Mouse (Mus musculus) limb, embryonic 14.5 days (tissue): Measurements from ENCODE around the gene Plekhg2. TPM values are rescaled to one million over a fixed set of nuclear protein-coding genes. Genes with fewer than 3 reads are reported as not detected.

ENCODE experiments used
- ATAC-seq: fragments of 200-750 bp; cut with Nextera tagmentation; 2 replicates; pipeline ENCODE4 v1.8.0; 2017; ENCODE audit warnings: low read depth, moderate number of reproducible peaks, moderate TSS enrichment; ENCODE audit not compliant: low FRiP score
- DNase-seq: peaks from one replicate; pipeline ENCODE4 v3.0.0-alpha.2; 2015; ENCODE audit warnings: low spot score
- H3K27ac ChIP-seq: fragments of 300-500 bp; sonication (generic); replicated peaks from 2 replicates; pipeline ENCODE4 v1.5.1; 2014; ENCODE audit warnings: low read depth, mild to moderate bottlenecking, low read length, moderate library complexity, mixed read lengths
- H3K27me3 ChIP-seq: fragments of 300-500 bp; sonication (generic); 2 replicates; pipeline ENCODE4 v1.6.1; 2014; ENCODE audit warnings: low read length, mixed read lengths; ENCODE audit not compliant: control insufficient read depth, insufficient read depth
- H3K36me3 ChIP-seq: fragments of 300-500 bp; sonication (generic); 2 replicates; pipeline ENCODE4 v1.6.1; 2014; ENCODE audit warnings: mild to moderate bottlenecking, low read length, moderate library complexity, mixed read lengths; ENCODE audit not compliant: control insufficient read depth, insufficient read depth
- H3K4me1 ChIP-seq: fragments of 300-500 bp; sonication (generic); 2 replicates; pipeline ENCODE4 v1.6.1; 2014; ENCODE audit warnings: antibody characterized with exemption, low read length, mixed read lengths; ENCODE audit not compliant: control insufficient read depth, insufficient read depth
- H3K4me2 ChIP-seq: fragments of 300-500 bp; sonication (generic); replicated peaks from 2 replicates; pipeline ENCODE4 v1.6.1; 2014; ENCODE audit warnings: low read depth, mild to moderate bottlenecking, low read length, moderate library complexity; ENCODE audit not compliant: severe bottlenecking
- H3K4me3 ChIP-seq: fragments of 300-500 bp; sonication (generic); replicated peaks from 2 replicates; pipeline ENCODE4 v1.5.1; 2014; ENCODE audit warnings: low read length
- H3K9ac ChIP-seq: fragments of 300-500 bp; sonication (generic); 2 replicates; pipeline ENCODE4 v1.6.1; 2014; ENCODE audit warnings: mild to moderate bottlenecking, low read depth, low read length, moderate library complexity; ENCODE audit not compliant: severe bottlenecking
- H3K9me3 ChIP-seq: fragments of 300-500 bp; sonication (generic); 2 replicates; pipeline ENCODE4 v1.6.1; 2016; ENCODE audit warnings: low read length; ENCODE audit not compliant: control insufficient read depth
- POLR2A ChIP-seq: fragments of 200-500 bp; IDR thresholded peaks from 2 replicates; pipeline ENCODE4 v1.8.0; 2012; ENCODE audit warnings: inconsistent platforms, mild to moderate bottlenecking, moderate library complexity, borderline replicate concordance; ENCODE audit not compliant: insufficient read depth, insufficient read length; ENCODE audit errors: extremely low read depth
- WGBS: fragments of 180-500 bp; shearing (Covaris S2); extraction: QIAGEN DNeasy Blood & Tissue Kit; methylation state at CpG from one replicate; pipeline ENCODE4 v1.1.7; 2014; 5-methylcytosine and 5-hydroxymethylcytosine counted together
- polyA plus RNA-seq, 2 experiments: library from polyadenylated mRNA; depleted of rRNA in 1 of 2; stranded (reverse) in 1 of 2; unstranded in 1 of 2; fragments of >200 nt; fragmentation: Nextera tagmentation in 1 of 2; extraction: Ambion mirVana in 1 of 2; gene quantifications; 2 replicates each; pipeline versions ENCODE4 v1.2.1 to v1.2.3; 2012 to 2014

The Plekhg2 gene
- polyA plus RNA-seq, 2 experiments, result 59.0 to 67.3 TPM

DNA sequence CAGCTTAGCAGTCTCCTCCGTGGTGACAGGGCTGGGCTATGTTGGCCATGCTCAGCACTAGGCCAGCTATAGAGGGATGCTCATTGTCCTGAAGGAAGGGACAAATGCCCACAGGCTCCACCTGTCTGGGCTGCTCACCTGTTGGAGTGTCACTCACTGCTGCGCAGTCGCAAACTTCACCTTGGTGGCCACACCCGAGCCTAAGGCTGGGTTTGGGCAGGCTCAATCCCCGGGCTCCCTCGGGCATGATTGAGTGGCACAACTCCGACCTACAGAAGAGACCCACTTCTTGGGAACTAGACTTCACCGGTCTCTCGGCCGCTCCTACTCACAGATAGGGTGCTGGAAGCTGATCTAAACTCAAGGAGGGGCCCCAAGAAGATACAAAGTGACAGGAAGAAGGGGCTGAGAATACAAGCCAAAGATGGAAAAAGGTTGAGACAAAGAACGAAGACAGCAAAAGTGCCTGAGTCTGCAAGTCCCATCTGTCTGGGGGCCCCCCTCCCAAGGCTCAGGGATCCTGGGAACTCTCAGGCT, 1.4 kb downstream of the Plekhg2 start:
- Histone ChIP-seq H3K4me3 (peak overlapping the region; percentile 82), H3K36me3 (peaks cover 43% of the 10 kb centered on the region), H3K27ac (peak overlapping the region; percentile 87), H3K27me3 (no peaks in the 10 kb centered on the region), H3K9me3 (no peaks in the 10 kb centered on the region), H3K4me1 (peaks cover 22% of the 10 kb centered on the region), H3K4me2 (peak overlapping the region; percentile 95), H3K9ac (peak overlapping the region; percentile 88)
- DNase-seq (no peak), ATAC-seq (no peak)
- 3% methylated on average over 11 of the region's 11 CpGs for WGBS
- no peak for TF ChIP-seq POLR2A

DNA sequence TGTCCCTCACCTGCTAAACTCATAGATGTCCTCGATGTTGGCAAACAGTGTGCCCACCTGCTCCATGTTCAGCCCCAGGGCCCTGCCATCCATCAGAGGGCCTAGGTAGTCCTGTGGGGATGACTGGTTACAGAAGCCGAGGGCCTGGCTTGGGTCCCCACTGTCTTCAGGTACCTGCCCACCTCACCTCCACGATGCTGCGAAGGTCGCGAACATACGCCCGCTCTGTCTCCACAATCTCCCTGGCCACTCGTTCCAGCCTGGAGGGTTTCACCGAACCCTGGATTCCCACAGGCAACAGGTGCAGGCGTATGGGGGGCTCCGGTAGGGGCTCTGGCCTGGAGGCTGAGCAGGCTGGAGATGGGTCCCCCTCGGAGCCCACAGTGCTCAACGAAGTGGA, 2.3 kb downstream of the Plekhg2 start:
- ATAC-seq, result no peak
- TF ChIP-seq POLR2A, result no peak
- Histone ChIP-seq H3K4me1 (peaks cover 19% of the 10 kb centered on the region), H3K4me3 (peak overlapping the region; percentile 82), H3K4me2 (peak overlapping the region; percentile 95), H3K9me3 (no peaks in the 10 kb centered on the region), H3K27me3 (no peaks in the 10 kb centered on the region), H3K36me3 (peaks cover 50% of the 10 kb centered on the region), H3K27ac (no peak overlapping the region), H3K9ac (peak overlapping the region; percentile 88)
- 87% methylated on average over 14 of the region's 14 CpGs for WGBS
- no peak for DNase-seq

DNA sequence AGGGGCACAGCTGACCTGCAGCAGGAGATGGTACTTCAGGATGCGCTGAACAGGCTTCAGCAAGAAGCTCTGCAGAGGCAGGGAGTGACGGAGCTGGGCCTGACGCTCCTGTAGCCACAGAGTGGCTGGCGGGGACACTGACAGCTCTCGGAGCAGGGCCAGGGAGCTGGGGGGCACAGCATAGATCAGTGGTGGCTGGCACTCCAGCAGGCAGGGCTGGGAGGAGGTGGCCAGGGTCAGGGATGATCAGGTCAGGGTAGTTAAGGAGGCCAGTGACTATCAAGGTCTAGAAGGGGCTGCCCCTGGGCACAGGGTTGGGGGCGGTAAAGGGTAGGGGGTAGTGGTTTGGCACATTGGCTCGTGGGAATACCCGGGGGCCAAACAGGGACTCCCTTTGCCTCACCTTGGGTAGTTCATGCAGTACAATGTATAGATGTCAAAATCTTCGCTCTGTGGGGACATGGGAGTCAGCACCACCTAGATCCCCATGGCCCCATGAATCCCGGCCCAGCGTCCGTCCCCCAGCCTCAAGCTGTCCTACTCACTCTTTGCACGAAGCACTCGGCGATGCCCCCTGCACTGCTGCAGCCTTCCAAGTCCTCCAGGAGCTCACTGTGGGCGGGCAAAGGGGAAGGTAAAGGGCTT, 4.0 kb downstream of the Plekhg2 start:
- Histone ChIP-seq H3K4me2 (no peak overlapping the region), H3K27me3 (no peaks in the 10 kb centered on the region), H3K36me3 (peaks cover 66% of the 10 kb centered on the region), H3K4me3 (no peak overlapping the region), H3K9me3 (no peaks in the 10 kb centered on the region), H3K27ac (no peak overlapping the region), H3K4me1 (peaks cover 15% of the 10 kb centered on the region), H3K9ac (no peak overlapping the region)
- TF ChIP-seq POLR2A, result no peak
- no peak for DNase-seq
- WGBS, result 91% methylated on average over 16 of the region's 16 CpGs
- no peak for ATAC-seq

DNA sequence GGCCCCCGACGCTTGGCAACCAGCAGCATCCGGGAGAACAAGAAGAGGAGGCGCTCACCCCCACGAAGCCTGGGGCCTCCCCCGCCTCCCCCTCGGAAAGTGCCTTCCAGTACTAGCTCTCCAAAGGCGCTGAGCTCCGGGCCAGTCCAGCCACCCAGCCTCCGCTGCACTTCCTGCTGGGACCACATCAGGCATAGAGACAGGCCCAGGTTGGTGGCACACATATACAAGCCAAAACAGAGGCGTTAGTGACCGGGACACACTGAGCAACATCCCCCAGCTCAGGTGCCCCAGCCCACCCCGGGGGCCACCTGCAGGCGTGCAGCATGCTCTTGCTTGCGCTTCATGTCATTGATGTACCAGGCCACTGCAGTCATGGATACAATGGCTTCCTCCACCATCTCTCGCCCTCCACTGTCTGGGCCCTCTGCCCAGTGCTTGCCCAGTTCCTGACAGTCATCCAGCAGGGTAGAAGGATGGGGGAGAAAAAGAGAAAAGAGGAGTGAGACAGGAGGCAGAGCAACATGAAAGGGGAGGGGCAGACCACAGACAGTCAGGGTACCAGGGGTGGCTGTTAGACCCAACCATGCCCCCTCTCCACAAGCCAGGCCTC, 4.6 kb downstream of the Plekhg2 start:
- 91% methylated on average over 16 of the region's 16 CpGs for WGBS
- Histone ChIP-seq H3K9ac (no peak overlapping the region), H3K36me3 (peaks cover 69% of the 10 kb centered on the region), H3K4me2 (no peak overlapping the region), H3K4me1 (peaks cover 15% of the 10 kb centered on the region), H3K9me3 (no peaks in the 10 kb centered on the region), H3K27ac (no peak overlapping the region), H3K27me3 (no peaks in the 10 kb centered on the region), H3K4me3 (no peak overlapping the region)
- DNase-seq (no peak), ATAC-seq (no peak)
- TF ChIP-seq POLR2A, result no peak

DNA sequence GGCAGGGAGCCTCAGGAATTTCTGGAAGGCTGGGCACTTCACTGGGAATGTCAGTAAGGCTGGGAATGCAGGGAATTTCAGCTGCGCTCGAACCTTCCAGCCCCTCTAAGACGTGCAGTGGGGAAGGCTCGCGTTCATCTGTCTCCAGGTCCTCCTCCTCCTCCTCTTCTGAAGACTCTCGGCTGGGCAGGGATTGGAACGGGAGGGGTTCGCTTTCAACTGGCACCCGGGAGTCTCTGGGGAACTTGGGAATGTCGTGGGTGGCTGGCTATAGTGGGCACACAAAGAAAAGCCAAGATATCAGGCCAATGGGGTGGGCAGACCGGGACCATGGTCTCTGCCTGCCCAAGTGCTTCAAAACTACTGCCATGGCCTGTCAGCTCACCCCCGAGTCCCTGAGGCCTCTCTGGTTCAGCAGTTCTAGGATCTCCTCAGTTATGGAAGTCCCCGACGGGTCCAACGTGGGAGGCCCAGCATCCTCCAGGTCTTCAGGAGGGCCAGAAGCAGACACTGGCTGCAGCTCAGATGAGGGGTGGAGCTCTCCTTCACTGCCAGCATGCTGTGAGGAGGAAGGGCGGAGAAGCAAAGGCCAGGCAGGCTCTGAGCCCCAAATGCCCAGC, 9.8 kb downstream of the Plekhg2 start:
- DNase-seq, result no peak
- H3K27ac ChIP-seq, result no peak overlapping the region
- TF ChIP-seq POLR2A, result no peak
- H3K4me3 ChIP-seq, result no peak overlapping the region
- no peaks in the 10 kb centered on the region for H3K4me1 ChIP-seq
- no peak for ATAC-seq
- H3K9ac ChIP-seq, result no peak overlapping the region
- no peaks in the 10 kb centered on the region for H3K27me3 ChIP-seq
- H3K9me3 ChIP-seq, result no peaks in the 10 kb centered on the region
- no peak overlapping the region for H3K4me2 ChIP-seq
- 87% methylated on average over 16 of the region's 16 CpGs for WGBS
- H3K36me3 ChIP-seq, result peaks cover 80% of the 10 kb centered on the region
